Mouse (Mus musculus) megakaryocyte progenitor cell, adult 5-6 weeks (primary cell): ENCODE results near the gene Prmt8. TPM values are rescaled to one million over a fixed set of nuclear protein-coding genes. Genes with fewer than 3 reads are reported as not detected.

Source experiments
- ATAC-seq: replicated peaks from 2 replicates; pipeline ENCODE4 v1.8.0; 2016; ENCODE audit warnings: mild to moderate bottlenecking, moderate TSS enrichment, inconsistent platforms; ENCODE audit not compliant: poor library complexity
- total RNA-seq, 2 experiments: library from RNA; stranded (forward) in 1 of 2; stranded (reverse) in 1 of 2; fragments of 157-497, 149-512 nt in 1 of 2; fragments of 200-1000 nt in 1 of 2; gene quantifications; 2 replicates each; pipeline versions ENCODE4 v1.2.3 to v1.2.4; 2015 to 2017

The Prmt8 gene
- total RNA-seq, 2 experiments from 2014 or later: not detected

GRCm38 (mm10) chr6:127669313-127669712 lies 100.0 kb downstream of the Prmt8 start:
- no peak for ATAC-seq

DNA sequence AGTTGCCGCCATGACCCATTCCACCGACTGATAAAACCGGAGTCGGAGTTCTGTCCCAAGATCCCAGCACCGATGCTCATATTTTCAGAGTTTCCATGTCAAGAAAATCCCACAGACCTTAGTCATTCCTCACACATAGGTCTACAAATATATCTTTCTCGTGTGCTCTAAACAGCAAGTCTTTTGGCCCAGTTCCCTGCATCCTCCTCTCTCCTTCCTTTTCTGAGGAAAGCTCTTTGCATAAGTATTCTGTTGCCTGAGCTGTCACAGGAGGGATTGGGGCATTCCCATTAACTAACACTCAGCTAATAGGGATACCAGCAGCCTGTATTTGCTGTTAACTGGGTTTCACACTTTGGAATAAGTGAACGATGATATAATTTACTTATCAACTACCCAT lies 106.0 kb downstream of the Prmt8 start:
- no peak for ATAC-seq

DNA sequence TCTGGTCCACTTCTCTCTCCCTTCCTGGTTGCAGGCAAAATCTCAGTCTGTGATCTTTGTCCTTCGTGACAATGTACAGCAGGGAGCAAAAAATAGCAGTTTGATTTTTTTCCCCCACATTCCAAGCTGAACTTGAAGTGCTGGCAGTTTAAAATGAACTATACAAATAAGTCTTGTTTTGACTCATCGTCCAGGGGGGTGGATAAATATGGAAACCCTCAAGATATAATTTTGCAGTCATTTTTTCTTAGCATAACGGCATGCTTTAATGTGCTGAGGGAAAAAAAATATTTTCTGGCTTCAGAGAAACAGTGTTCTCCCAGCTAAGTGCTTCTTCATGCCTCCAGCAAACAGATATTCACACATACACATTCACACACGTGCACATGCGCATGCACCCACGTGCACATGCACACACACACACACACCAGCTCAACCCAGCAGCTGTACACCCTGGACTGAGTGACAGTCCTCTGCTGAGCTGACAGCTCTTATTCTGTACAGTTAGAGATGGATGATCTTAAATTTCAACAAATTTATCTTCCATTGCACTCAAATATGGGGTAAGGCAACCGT lies 107.5 kb downstream of the Prmt8 start:
- ATAC-seq: no peak

GRCm38 (mm10) chr6:127659966-127660365 lies 109.3 kb downstream of the Prmt8 start:
- ATAC-seq: no peak

GRCm38 (mm10) chr6:127659472-127659871 lies 109.8 kb downstream of the Prmt8 start:
- ATAC-seq: no peak

- ATAC-seq: no peak
These were observed 112.1 kb downstream of the Prmt8 start for GRCm38 (mm10) chr6:127657152-127657551.

DNA sequence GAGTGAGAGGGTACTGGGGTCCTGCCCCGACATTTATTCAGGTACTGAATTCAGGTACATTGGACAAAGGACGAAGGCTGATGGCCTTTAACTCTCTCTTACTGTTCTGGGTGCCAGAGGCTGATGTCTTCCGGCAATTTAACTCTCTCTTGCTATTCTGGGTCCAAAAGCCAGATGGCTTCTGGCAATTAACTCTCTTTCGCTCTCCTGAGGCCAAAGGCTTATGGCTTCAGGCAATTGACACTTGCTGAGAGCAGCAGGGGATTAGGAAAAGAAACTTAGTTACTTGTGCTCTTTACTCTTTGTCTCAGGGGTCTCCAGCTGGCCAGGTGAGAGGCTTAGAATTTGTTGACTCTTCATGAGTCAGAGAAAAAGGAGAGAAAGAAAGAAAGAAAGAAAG lies 113.3 kb downstream of the Prmt8 start:
- no peak for ATAC-seq

DNA sequence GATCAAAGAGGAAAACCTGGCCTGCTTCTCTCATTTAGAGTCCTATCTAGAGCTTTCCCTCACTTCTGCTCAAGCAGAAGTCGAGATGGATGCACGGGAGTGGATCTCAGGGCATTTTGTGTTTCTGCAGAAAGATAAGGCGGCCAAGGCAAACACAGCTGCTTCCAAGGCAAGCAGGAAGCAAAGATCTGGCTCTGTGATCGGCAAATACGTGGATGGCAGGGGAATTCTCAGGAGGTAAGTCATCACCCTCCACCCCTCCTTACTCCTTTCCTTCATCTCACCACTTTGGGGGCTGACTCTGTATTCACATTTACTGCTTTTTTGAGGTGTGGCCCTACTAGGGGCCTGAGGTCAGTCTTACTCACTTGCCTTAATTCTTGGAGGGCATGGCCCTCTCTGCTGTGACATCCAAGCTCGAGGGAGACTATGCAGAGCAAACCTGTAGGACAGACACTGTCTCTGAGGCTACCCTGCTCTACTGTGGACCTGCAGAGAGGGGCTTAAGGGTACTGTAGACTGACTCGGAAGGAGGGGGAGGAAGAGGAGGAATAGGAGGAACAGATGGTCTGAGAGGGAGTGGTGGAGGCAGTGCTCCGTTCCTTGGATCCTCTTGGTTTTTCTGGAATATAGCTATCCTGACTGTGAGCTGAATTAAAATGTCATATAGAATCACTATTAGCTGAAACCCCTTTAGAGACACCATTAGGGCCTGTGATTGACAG lies 128.0 kb downstream of the Prmt8 start:
- ATAC-seq: no peak

Other genes starting within 250 kb of the Prmt8 start
- gene Cracr2a, start 208.1 kb downstream of the Prmt8 start, total RNA-seq (2015): 4.0 and 4.5 TPM in 2 replicates
- gene Cracr2a, start 208.1 kb downstream of the Prmt8 start, total RNA-seq (2017): 6.2 and 10.3 TPM in 2 replicates
- gene Tspan11, start 118.1 kb upstream of the Prmt8 start, total RNA-seq (2015): not detected in 2 replicates
- gene Tspan11, start 118.1 kb upstream of the Prmt8 start, total RNA-seq (2017): not detected in 2 replicates